Mouse (Mus musculus): ENCODE results near the gene Lima1. TPM values are rescaled to one million over a fixed set of nuclear protein-coding genes. Genes with fewer than 3 reads are reported as not detected.
A peak's percentile ranks its signal among the peaks of the same experiment; 100 is the strongest.

Lima1 gene
- polyA plus RNA-seq, 1 experiment from 2014 or later, result 28.6 TPM

DNA sequence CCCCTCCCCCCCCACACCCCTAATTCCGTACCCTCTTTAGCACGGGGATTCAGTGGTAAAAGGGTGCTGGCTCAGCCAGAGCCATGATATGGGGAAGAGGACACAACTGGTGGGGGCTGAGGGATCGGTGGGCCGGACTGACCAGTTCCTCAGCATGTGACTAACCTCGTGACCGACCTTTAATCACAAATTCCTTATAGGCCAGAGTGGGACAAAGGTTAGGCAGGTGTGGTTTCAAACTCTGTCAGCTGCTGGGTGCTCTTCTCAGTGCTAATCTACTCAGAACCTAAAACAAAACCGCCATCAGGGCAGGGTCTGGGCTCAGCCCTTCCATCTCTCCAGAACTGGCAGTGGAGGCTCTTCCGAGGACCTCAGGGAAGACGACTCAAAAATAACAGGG is 40.1 kb downstream of the Lima1 start:
- WGBS, result 49% methylated on average over 9 of the region's 9 CpGs
- no peak overlapping the region for H3K4me3 ChIP-seq (ENCODE audit: low read depth, low read length)
- peak; percentile 28; the same call in 1 of the 2 replicates for ATAC-seq
- H3K9ac ChIP-seq (replicated peaks; ENCODE audit: low read depth), result no peak overlapping the region
- H3K9me3 ChIP-seq (ENCODE audit: low read length), result no peaks in the 10 kb centered on the region
- no peak overlapping the region for H3K4me2 ChIP-seq (replicated peaks; ENCODE audit: low read depth, low read length)
- H3K36me3 ChIP-seq (ENCODE audit: insufficient read depth, low read length), result no peaks in the 10 kb centered on the region
- H3K4me1 ChIP-seq (ENCODE audit: insufficient read depth, low read depth, low read length), result no peaks in the 10 kb centered on the region
- no peak overlapping the region for H3K27ac ChIP-seq (ENCODE audit: low read length)
- H3K27me3 ChIP-seq (replicated peaks; ENCODE audit: insufficient read depth, low read length), result no peaks in the 10 kb centered on the region
- TF ChIP-seq EP300 (IDR thresholded peaks at IDR 0.05), result no peak
- TF ChIP-seq CTCF (IDR thresholded peaks at IDR 0.05), result no peak
- no peak for DNase-seq (ENCODE audit: low spot score)

DNA sequence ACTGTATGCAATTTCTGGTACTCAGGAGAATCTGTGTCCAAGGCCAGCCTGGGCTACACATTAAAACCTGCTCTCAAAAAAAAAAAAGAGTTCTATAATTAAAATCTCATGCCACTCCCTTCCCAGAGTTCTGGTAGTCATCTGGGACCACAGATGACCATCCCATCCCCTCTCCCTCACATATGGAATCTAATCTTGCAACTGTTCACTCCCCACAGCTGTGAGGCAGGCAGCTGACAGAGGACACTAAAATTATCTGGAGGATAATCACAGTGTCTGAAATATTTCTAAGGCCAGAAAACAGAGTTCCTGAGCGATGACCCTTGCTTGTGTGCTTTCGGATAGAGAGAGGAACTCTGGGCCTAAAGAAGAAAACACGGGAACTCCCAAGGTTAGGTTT is 40.6 kb downstream of the Lima1 start:
- Histone ChIP-seq H3K4me3 (ENCODE audit: low read depth, low read length) (no peak overlapping the region), H3K36me3 (ENCODE audit: insufficient read depth, low read length) (no peaks in the 10 kb centered on the region), H3K9ac (replicated peaks; ENCODE audit: low read depth) (no peak overlapping the region), H3K27ac (ENCODE audit: low read length) (no peak overlapping the region), H3K27me3 (replicated peaks; ENCODE audit: insufficient read depth, low read length) (no peaks in the 10 kb centered on the region), H3K4me1 (ENCODE audit: insufficient read depth, low read depth, low read length) (no peaks in the 10 kb centered on the region), H3K9me3 (ENCODE audit: low read length) (no peaks in the 10 kb centered on the region), H3K4me2 (replicated peaks; ENCODE audit: low read depth, low read length) (no peak overlapping the region)
- 77% methylated on average over 3 of the region's 3 CpGs for WGBS
- TF ChIP-seq EP300 (IDR thresholded peaks at IDR 0.05) (no peak), CTCF (IDR thresholded peaks at IDR 0.05) (no peak)
- ATAC-seq (no peak), DNase-seq (ENCODE audit: low spot score) (no peak)

DNA sequence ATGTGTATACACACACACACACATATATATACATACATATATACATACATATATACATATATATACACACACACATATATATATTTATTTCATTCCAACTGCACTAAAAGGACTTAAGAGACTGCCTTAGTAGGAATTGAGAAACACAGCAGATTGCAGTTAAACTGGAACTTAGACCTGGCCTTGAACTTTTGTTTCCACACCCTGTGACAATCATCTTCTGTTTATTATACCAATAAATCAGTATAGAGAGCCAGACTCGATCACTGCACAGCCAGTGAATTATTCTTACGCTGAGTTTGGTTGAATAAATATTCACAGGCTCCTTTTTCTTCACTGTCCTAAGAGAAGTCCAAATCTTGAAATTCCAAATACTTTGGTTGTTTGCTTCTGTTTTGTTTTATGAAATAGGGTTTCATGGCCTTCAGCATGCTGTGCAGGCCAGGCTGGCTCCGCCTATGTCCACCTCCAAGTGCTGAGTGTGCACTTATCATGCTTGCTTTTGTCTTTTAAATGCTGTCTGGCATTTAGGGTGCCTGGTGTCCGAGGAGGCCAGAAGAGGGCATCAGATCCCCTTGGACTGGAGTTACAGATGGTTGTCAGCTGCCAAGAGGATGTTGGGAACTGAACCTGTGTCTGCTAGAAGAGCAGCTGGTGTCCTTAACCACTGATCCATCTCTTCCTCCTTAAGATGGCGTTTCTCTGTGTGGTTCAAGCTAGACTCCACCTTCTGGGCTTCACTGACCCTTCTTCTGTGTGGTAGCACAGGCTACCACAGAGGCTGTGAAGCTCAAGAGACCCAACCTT is 41.4 kb downstream of the Lima1 start:
- H3K36me3 ChIP-seq (ENCODE audit: insufficient read depth, low read length), result no peaks in the 10 kb centered on the region
- H3K27me3 ChIP-seq (replicated peaks; ENCODE audit: insufficient read depth, low read length), result no peaks in the 10 kb centered on the region
- H3K9me3 ChIP-seq (ENCODE audit: low read length), result no peaks in the 10 kb centered on the region
- no peak overlapping the region for H3K4me2 ChIP-seq (replicated peaks; ENCODE audit: low read depth, low read length)
- no peak overlapping the region for H3K4me3 ChIP-seq (ENCODE audit: low read depth, low read length)
- TF ChIP-seq CTCF (IDR thresholded peaks at IDR 0.05) (peak; percentile 28), EP300 (IDR thresholded peaks at IDR 0.05) (no peak)
- H3K27ac ChIP-seq (ENCODE audit: low read length), result no peak overlapping the region
- ATAC-seq (no peak), DNase-seq (ENCODE audit: low spot score) (no peak)
- H3K9ac ChIP-seq (replicated peaks; ENCODE audit: low read depth), result no peak overlapping the region
- WGBS, result 77% methylated on average over 5 of the region's 5 CpGs
- no peaks in the 10 kb centered on the region for H3K4me1 ChIP-seq (ENCODE audit: insufficient read depth, low read depth, low read length)

DNA sequence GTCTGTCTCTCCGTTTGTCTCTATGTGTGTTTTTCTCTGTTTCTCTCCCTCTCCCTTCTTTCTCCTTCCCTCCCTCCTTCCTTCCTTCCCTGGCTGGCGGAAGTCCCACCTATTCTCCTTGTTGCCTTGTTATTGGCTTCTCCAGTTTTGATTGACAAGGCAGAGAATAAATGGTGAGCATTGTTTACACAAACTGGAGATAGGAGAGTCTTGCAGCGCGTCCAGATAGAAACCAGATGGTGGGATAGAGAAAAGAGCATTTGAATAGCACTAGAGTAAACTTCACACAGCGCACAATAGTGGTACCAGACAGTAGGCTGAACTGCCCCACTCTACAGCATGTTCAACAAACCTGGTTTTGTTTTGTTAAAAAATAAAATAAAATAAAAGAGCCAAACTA is 43.7 kb downstream of the Lima1 start:
- H3K27me3 ChIP-seq (replicated peaks; ENCODE audit: insufficient read depth, low read length), result no peaks in the 10 kb centered on the region
- no peak for TF ChIP-seq CTCF (IDR thresholded peaks at IDR 0.05)
- TF ChIP-seq EP300 (IDR thresholded peaks at IDR 0.05), result no peak
- WGBS, result 45% methylated on average over 5 of the region's 5 CpGs
- no peaks in the 10 kb centered on the region for H3K4me1 ChIP-seq (ENCODE audit: insufficient read depth, low read depth, low read length)
- DNase-seq (ENCODE audit: low spot score), result peak; percentile 69
- ATAC-seq, result peak; percentile 48; the same call in 1 of the 2 replicates
- H3K9me3 ChIP-seq (ENCODE audit: low read length), result no peaks in the 10 kb centered on the region
- no peak overlapping the region for H3K9ac ChIP-seq (replicated peaks; ENCODE audit: low read depth)
- H3K4me2 ChIP-seq (replicated peaks; ENCODE audit: low read depth, low read length), result no peak overlapping the region
- H3K27ac ChIP-seq (ENCODE audit: low read length), result no peak overlapping the region
- H3K36me3 ChIP-seq (ENCODE audit: insufficient read depth, low read length), result no peaks in the 10 kb centered on the region
- no peak overlapping the region for H3K4me3 ChIP-seq (ENCODE audit: low read depth, low read length)

DNA sequence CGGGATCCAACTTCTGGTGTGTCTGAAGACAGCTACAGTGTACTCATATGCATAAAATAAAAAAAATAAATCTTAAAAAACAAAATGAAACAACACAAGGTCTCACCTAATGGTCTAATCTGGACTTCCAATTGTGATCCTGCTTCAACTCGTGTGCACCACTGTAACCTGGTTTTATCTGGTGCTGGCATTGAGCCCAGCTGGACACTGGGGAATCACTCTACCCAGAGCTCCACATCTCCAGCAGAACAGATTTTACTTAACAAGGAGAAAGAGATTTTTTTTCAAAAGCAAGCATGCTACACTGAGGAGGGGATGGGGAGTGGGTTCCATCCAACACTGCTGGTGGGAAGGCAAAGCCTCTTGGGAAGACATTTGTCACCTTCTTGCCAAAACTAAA is 47.2 kb downstream of the Lima1 start:
- Histone ChIP-seq H3K9ac (replicated peaks; ENCODE audit: low read depth) (no peak overlapping the region), H3K4me1 (ENCODE audit: insufficient read depth, low read depth, low read length) (no peaks in the 10 kb centered on the region), H3K27ac (ENCODE audit: low read length) (no peak overlapping the region), H3K4me3 (ENCODE audit: low read depth, low read length) (no peak overlapping the region), H3K9me3 (ENCODE audit: low read length) (no peaks in the 10 kb centered on the region), H3K27me3 (replicated peaks; ENCODE audit: insufficient read depth, low read length) (no peaks in the 10 kb centered on the region), H3K36me3 (ENCODE audit: insufficient read depth, low read length) (no peaks in the 10 kb centered on the region), H3K4me2 (replicated peaks; ENCODE audit: low read depth, low read length) (no peak overlapping the region)
- ATAC-seq (no peak), DNase-seq (ENCODE audit: low spot score) (no peak)
- TF ChIP-seq EP300 (IDR thresholded peaks at IDR 0.05), result no peak
- no peak for TF ChIP-seq CTCF (IDR thresholded peaks at IDR 0.05)
- 79% methylated on average over 2 of the region's 2 CpGs for WGBS

DNA sequence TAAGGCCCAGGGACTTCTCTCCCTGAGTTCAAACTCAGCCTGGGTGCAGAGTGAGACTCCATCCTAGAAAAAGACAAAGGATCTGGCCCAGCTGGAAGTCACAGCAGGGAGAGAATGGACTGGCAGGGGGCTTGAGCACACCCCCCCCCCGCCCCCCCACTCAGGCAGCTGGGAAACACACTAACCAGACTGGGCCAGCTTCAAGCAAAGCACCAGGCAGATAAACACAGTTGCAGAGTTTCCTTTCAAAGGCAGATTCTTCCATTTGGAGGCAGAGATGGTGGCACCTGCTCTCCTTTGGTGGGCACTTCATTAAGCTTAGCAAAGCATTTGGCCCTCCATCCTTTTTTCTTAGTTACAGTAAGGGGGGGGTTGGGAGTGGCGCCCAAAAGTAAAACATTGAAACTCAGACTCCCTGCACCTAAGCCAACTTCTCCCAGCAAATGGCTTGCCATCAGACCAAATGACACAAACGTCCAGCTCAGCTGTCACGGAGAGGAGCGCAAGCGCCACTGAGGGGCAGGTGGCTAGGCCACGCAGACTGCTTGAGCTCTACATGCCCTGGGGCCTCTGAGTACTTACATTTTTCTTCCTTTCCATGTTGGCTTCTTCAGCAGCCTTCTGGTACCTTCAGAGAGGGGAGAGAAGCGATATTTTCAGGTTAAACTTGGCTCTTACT is 48.9 kb downstream of the Lima1 start:
- no peaks in the 10 kb centered on the region for H3K9me3 ChIP-seq (ENCODE audit: low read length)
- H3K27ac ChIP-seq (ENCODE audit: low read length), result no peak overlapping the region
- WGBS, result 69% methylated on average over 8 of the region's 8 CpGs
- ATAC-seq (no peak), DNase-seq (ENCODE audit: low spot score) (no peak)
- TF ChIP-seq EP300 (IDR thresholded peaks at IDR 0.05) (no peak), CTCF (IDR thresholded peaks at IDR 0.05) (no peak)
- no peaks in the 10 kb centered on the region for H3K27me3 ChIP-seq (replicated peaks; ENCODE audit: insufficient read depth, low read length)
- H3K9ac ChIP-seq (replicated peaks; ENCODE audit: low read depth), result no peak overlapping the region
- H3K36me3 ChIP-seq (ENCODE audit: insufficient read depth, low read length), result no peaks in the 10 kb centered on the region
- no peaks in the 10 kb centered on the region for H3K4me1 ChIP-seq (ENCODE audit: insufficient read depth, low read depth, low read length)
- no peak overlapping the region for H3K4me2 ChIP-seq (replicated peaks; ENCODE audit: low read depth, low read length)
- H3K4me3 ChIP-seq (ENCODE audit: low read depth, low read length), result no peak overlapping the region
